Comparison of ENCODE assay signal across 9 mouse cellular contexts in the genomic region with DNA sequence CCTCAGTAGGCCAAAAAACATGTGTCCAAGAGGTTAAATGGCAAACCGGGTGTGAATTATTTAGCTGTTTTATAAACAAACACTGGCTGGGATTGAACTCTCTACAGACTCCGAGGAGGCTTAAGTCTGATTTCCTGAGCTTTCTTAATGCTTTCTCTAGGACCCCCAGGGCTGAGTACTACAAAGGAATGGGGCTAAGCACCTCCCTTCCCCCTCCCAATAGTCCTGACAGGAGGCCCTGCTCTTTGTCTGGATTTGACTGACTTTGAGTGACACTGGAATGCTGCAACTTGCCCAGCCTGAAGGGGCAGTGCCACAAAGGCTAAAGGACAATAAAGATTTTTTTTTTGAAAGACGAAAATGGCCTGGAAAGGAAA.
DNase-seq lines count a peak whose midpoint lies in the region; ATAC-seq and TF ChIP-seq lines count a peak whose summit lies in the region.
"Had no signal": no experiment of that assay in that cellular context is flagged by ENCODE, and none has a peak within 500 bp of the region (broad histone marks: within the 10 kb centered on the region; RNA-seq: fewer than 3 reads in every experiment).

No protein-coding gene starts in this region.

- no peaks in the 10 kb centered on the region for H3K27me3 ChIP-seq in heart, adult 2 months (ENCODE audit: control insufficient read depth, insufficient read depth, low read length)
- 0 out of 2 replicates have a peak, but pooled peaks cover 4% of the 10 kb centered on the region for H3K27me3 ChIP-seq in embryonic facial prominence, embryonic 10.5 days (replicated peaks; ENCODE audit: low read depth, poor library complexity, severe bottlenecking)
- no peaks in the 10 kb centered on the region for H3K27me3 ChIP-seq in midbrain, embryonic 12.5 days
- H3K27me3 ChIP-seq: megakaryocyte, embryonic 14.5 days had no signal

- DNase-seq in heart, adult 2 months = peak; percentile 34 to 43
- no peak for DNase-seq in heart, postnatal 36 days
- peak; percentile 75 for DNase-seq in embryonic facial prominence, embryonic 10.5 days (ENCODE audit: low spot score)
- DNase-seq in heart, postnatal 10 days = peak; percentile 30 to 43
- DNase-seq in left cerebral cortex, postnatal 14 days (ENCODE audit: low spot score in 2 of 2) = no peak
- no peak for DNase-seq in right cerebral cortex, postnatal 4 days

- peak overlapping the region; percentile 69 for H3K27ac ChIP-seq in heart, adult 2 months
- peak overlapping the region; percentile 76 for H3K27ac ChIP-seq in embryonic facial prominence, embryonic 10.5 days (replicated peaks)
- H3K27ac ChIP-seq in midbrain, embryonic 12.5 days (replicated peaks) = peak overlapping the region; percentile 78

- intact Hi-C loops in heart, adult 2 months (cut with DNase I) = loop anchor here (2.0 to 5.0 kb wide), 3 partner anchors 544 to 638 kb away; no protein-coding TSS in a partner anchor
- intact Hi-C loops in heart, postnatal 36 days (cut with DNase I) = loop anchor here (5.0 to 10.0 kb wide), 4 partner anchors 472 to 1102 kb away; no protein-coding TSS in a partner anchor
- intact Hi-C loops in heart, postnatal 10 days (cut with DNase I) = loop anchor here (5.0 to 10.0 kb wide), 2 partner anchors 552 to 644 kb away; no protein-coding TSS in a partner anchor
- intact Hi-C loops in left cerebral cortex, postnatal 14 days (cut with DNase I) = no loop called here

- peak overlapping the region; percentile 27; the same call in 1 of the 2 replicates for H3K4me2 ChIP-seq in midbrain, embryonic 12.5 days (replicated peaks)

- H3K36me3 ChIP-seq in heart, adult 2 months (ENCODE audit: control insufficient read depth, insufficient read depth, low read length) = 0 out of 2 replicates have a peak, but pooled peaks cover 2% of the 10 kb centered on the region
- H3K36me3 ChIP-seq in embryonic facial prominence, embryonic 10.5 days (replicated peaks) = no peaks in the 10 kb centered on the region
- H3K36me3 ChIP-seq in midbrain, embryonic 12.5 days = no peaks in the 10 kb centered on the region

- no peaks in the 10 kb centered on the region for H3K79me2 ChIP-seq in heart, adult 2 months (replicated peaks; ENCODE audit: control insufficient read depth, insufficient read depth, low read length)

- 25% methylated on average over 3 of the region's 3 CpGs for WGBS in heart, adult 2 months
- WGBS in embryonic facial prominence, embryonic 10.5 days = 2% methylated on average over 3 of the region's 3 CpGs
- whole genome bisulfite sequencing in midbrain, embryonic 12.5 days = under 1% methylated on average over 3 of the region's 3 CpGs

- H3K9ac ChIP-seq in heart, adult 2 months (ENCODE audit: low read depth, low read length) = no peak overlapping the region
- H3K9ac ChIP-seq in midbrain, embryonic 12.5 days (replicated peaks) = no peak overlapping the region

- peaks cover 6% of the 10 kb centered on the region for H3K4me1 ChIP-seq in heart, adult 2 months (ENCODE audit: control insufficient read depth, insufficient read depth, low read length)
- peaks cover 22% of the 10 kb centered on the region for H3K4me1 ChIP-seq in embryonic facial prominence, embryonic 10.5 days
- H3K4me1 ChIP-seq in midbrain, embryonic 12.5 days = peaks cover 16% of the 10 kb centered on the region

- TF ChIP-seq EP300 in heart, adult 2 months (IDR thresholded peaks at IDR 0.05; ENCODE audit: insufficient read depth, low read depth, low read length) = no peak

- TF ChIP-seq CTCF in heart, adult 2 months (IDR thresholded peaks at IDR 0.05) = no peak

- no peak for TF ChIP-seq POLR2A in heart, adult 2 months (IDR thresholded peaks at IDR 0.05; ENCODE audit: insufficient read depth, low read depth, low read length)

- H3K4me3 ChIP-seq in heart, adult 2 months = no peak overlapping the region
- H3K4me3 ChIP-seq in embryonic facial prominence, embryonic 10.5 days = peak overlapping the region; percentile 4; the same call in 1 of the 2 replicates
- no peak overlapping the region for H3K4me3 ChIP-seq in midbrain, embryonic 12.5 days

- peak; percentile 87 for ATAC-seq in midbrain, embryonic 12.5 days (ENCODE audit: low FRiP score, low read depth)
- ATAC-seq in megakaryocyte-erythroid progenitor cell, adult 5-6 weeks (replicated peaks; ENCODE audit: low FRiP score, low TSS enrichment, poor library complexity, severe bottlenecking) = no peak

- no peaks in the 10 kb centered on the region for H3K9me3 ChIP-seq in embryonic facial prominence, embryonic 10.5 days
- no peaks in the 10 kb centered on the region for H3K9me3 ChIP-seq in midbrain, embryonic 12.5 days
- H3K9me3 ChIP-seq: megakaryocyte, embryonic 14.5 days had no signal

Comparison
In these comparisons a context has a peak if more than half of its experiments do, and no peak if none do; other contexts are left out.
1. DNase-seq: peak in heart, adult 2 months (2 of 2), embryonic facial prominence, embryonic 10.5 days (single experiment) and heart, postnatal 10 days (2 of 2); none in heart, postnatal 36 days (0 of 2), left cerebral cortex, postnatal 14 days (0 of 2) and right cerebral cortex, postnatal 4 days (single experiment).
2. Peak in every context shown above with its lines, with median percentiles within 50 percentile points of each other: H3K27ac ChIP-seq.